Mouse (Mus musculus) olfactory bulb, adult 2 months (tissue): Measurements from ENCODE around the gene Pdgfb.

Source experiments
- CTCF ChIP-seq: fragments of 200-500 bp; IDR thresholded peaks from 2 replicates; pipeline ENCODE4 v1.5.1; 2012; ENCODE audit warnings: low read depth, mild to moderate bottlenecking, low read length, moderate library complexity; ENCODE audit not compliant: insufficient read depth
- POLR2A ChIP-seq: fragments of 200-500 bp; IDR thresholded peaks from 2 replicates; pipeline ENCODE4 v1.6.1; 2012; ENCODE audit warnings: mild to moderate bottlenecking, low read depth, low read length, moderate library complexity; ENCODE audit not compliant: insufficient read depth

DNA sequence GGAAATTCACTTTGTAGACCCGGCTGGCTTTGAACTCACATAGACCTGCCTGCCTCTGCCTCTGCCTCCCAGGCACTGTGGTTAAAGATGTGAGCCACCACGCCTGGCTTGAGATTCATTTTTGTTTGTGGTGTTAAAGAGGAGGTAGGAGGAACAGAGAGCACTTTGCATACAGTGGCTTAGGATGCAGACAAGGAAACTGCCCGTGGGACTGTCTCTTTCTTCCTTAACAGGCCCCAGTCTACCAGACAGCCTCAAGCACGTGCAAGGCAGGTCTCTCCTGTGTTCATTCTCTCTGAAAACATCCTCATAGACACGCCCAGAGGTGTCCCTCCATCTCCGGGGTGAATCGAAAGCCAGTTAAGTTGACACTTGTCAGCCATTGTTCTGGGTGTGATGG lies 19.6 kb upstream of the Pdgfb start:
- TF ChIP-seq CTCF (no peak), POLR2A (no peak)
